ENCODE assay signal across 26 mouse cellular contexts in the genomic region with DNA sequence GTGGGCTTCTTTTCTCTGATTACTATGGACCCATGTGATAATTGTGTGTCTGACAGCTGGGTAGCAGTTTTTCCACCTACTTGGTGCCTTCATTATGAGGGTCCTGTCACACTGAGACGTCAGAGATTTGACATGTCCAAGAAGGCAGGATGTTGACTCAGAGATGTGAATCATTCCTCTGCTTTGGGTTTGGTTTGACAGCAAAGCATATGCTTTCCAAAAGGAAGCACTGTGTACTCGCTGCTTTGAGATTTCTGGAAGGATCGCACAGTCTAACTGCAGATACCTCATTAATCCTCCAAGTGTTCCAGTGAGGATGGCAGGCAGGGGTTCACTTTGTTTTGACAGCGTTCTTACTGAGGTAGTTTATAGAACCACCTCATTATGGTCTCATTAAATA.
"Had no signal": no experiment of that assay in that cellular context is flagged by ENCODE, and none has a peak within 500 bp of the region (broad histone marks: within the 10 kb centered on the region; RNA-seq: fewer than 3 reads in every experiment).

No protein-coding gene starts in this region.

- H3K4me2 ChIP-seq: limb, embryonic 12.5 days; limb, embryonic 15.5 days; liver, embryonic 11.5 days; lung, embryonic 15.5 days; midbrain, embryonic 13.5 days; neural tube, embryonic 13.5 days had no signal

- H3K27ac ChIP-seq: left cerebral cortex, adult 2 months; limb, embryonic 12.5 days; limb, embryonic 15.5 days; liver, embryonic 14.5 days; lung, embryonic 15.5 days; midbrain, embryonic 10.5 days; midbrain, embryonic 13.5 days; neural tube, embryonic 13.5 days had no signal

- H3K9me3 ChIP-seq: limb, embryonic 12.5 days; limb, embryonic 15.5 days; lung, embryonic 15.5 days; midbrain, embryonic 10.5 days; midbrain, embryonic 13.5 days had no signal

- ATAC-seq: inflammation-experienced regulatory T-cells, adult 6 months; intestine, embryonic 16.5 days; liver, postnatal 0 days; midbrain, embryonic 13.5 days; midbrain, embryonic 16.5 days had no signal

- H3K4me3 ChIP-seq: left cerebral cortex, adult 2 months; limb, embryonic 12.5 days; limb, embryonic 15.5 days; lung, embryonic 15.5 days; megakaryocyte, embryonic 14.5 days; midbrain, embryonic 10.5 days; midbrain, embryonic 13.5 days; myocyte; neural tube, embryonic 13.5 days had no signal

- DNase-seq: kidney, adult 18-20 months; kidney, adult 9 months; kidney, postnatal 14 days; kidney, postnatal 4 days; layer of hippocampus, adult 9-11 months; layer of hippocampus, postnatal 36 days; left cerebral cortex, postnatal 4 days; liver, postnatal 0 days; right cerebral cortex, postnatal 25 days; thymus, adult 2 months; thymus, postnatal 14 days; thymus, postnatal 4 days had no signal

- H3K36me3 ChIP-seq: limb, embryonic 12.5 days; limb, embryonic 15.5 days; lung, embryonic 15.5 days; midbrain, embryonic 10.5 days; midbrain, embryonic 13.5 days; neural tube, embryonic 13.5 days had no signal

- H3K4me1 ChIP-seq: limb, embryonic 12.5 days; limb, embryonic 15.5 days; lung, embryonic 15.5 days; megakaryocyte, embryonic 14.5 days; midbrain, embryonic 10.5 days; midbrain, embryonic 13.5 days; neural tube, embryonic 13.5 days had no signal

- H3K27me3 ChIP-seq: limb, embryonic 12.5 days; limb, embryonic 15.5 days; lung, embryonic 15.5 days; megakaryocyte, embryonic 14.5 days; midbrain, embryonic 13.5 days; neural tube, embryonic 13.5 days had no signal

- H3K9ac ChIP-seq: limb, embryonic 12.5 days; limb, embryonic 15.5 days; liver, embryonic 14.5 days; liver, postnatal 0 days; lung, embryonic 15.5 days; midbrain, embryonic 13.5 days; neural tube, embryonic 13.5 days had no signal
